Mouse (Mus musculus) adrenal gland (tissue): ENCODE measurements around the gene Timm23.
"Not testable (repeated sequence)": the region's sequence is repeated elsewhere in the genome, so short reads cannot be mapped to it uniquely, and the experiment has no call there.

Experiments used
- intact Hi-C: fragments of 180-260 bp; cut with DNase I; formaldehyde crosslinking; loops from one replicate; pipeline ENCODE4 v1.15.1; 2025

Timm23 gene

DNA sequence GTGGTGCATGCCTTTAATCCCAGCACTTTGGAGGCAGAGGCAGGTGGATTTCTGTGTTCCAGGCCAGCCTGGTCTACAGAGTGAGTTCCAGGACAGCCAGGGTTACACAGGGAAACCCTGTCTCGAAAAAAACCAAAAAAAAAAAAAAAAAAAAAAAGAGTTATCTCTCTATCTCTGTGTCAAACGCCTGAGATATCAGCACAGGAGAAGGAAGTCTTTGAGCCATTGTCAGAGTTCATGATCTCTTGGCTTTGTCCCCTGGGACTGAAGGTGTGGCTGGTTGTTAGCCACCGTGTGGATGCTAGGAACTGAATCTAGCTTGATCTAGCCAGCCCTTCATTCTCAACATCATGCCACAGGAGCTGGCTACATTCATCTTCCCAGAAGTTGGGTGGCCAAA is 65.2 kb downstream of the Timm23 start:
- intact Hi-C loops = not testable (repeated sequence)

DNA sequence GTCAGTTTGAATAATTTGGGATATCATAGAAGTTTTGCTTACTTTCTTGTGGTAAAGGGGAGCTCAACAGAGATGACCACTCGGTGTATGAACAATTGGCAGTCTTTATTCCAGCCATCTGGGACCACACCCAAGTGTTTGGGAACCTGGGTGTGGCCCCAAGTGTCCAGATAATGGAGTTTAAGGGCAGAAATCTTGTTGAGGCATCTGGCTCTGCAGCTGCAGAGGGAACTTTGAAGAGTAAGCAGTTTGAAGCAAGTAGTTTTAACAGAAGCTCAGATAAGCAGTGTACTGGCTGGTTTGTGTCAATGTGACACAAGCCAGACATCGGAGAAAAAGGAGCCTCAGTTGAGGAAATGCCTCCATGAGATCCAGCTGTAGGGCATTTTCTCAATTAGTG is 67.4 kb downstream of the Timm23 start:
- intact Hi-C loops = no loop called here

DNA sequence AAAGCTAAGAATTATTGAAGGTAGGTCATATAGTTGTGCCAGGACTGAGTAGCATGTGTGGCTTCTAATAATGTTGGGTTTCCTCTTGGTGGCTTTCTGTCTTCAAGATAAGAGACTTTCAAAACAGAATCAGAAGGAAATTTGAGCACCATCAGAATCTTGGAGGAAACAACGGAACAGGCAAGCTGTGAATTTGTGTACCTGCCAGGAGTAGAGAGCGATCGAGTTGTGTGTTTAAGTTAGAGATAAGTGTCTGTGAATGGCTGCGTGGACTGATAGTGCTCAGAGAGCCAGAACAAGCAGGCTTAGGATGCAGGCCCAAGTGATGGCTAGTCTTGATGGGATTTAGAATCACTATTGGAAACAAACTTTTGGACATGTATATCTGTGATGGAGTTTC is 69.9 kb downstream of the Timm23 start:
- intact Hi-C loops = no loop called here
